Mouse (Mus musculus): ENCODE results near the gene Elk3.
"Not testable (repeated sequence)": the region's sequence is repeated elsewhere in the genome, so short reads cannot be mapped to it uniquely, and the experiment has no call there.

Elk3 gene

DNA sequence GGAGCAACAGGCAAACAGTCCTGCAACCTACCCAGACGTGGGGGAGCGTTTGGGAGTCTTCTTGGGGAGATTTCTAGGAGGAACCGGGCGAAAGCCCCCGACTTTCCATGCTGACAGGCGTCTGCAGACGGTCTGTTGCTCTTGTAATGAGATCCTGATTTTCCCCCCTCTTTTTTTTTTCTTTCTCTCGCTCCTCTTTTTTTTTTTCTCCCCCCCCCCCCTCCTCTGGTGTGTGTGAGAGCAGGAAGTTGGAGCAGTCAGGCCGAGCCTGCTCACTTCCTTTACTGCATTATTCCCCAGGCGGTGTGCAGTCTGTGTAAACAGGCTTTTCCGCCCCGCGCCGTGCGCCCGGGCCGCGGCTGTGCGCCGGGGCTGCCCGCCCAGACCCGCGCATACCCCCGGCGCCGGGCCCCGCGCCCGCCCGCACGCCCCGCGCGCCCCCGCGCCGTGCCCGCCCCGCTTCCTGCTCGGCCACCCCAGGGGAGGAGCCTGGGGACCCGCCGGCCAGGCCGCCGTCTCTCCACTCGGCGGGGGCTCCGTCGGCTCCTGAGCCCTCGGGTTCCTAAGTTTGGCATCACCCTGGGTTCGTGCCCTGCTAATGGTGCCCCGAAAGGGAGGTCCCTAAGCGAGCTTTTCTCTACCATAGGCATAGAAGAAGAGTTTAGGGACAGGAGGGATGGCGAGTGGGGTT is at the start of gene Elk3:
Gene Elk3, minus strand, starts transcription at position 415 of the 691 bp plus-strand sequence.
- in situ Hi-C loops (cut with MboI; ENCODE audit: low pct_unique_long_range_greater_than_20kb in 1 of 2, low sequenced_read_pairs in 2 of 2, unreplicated experiment in 1 of 2): no loop called here

DNA sequence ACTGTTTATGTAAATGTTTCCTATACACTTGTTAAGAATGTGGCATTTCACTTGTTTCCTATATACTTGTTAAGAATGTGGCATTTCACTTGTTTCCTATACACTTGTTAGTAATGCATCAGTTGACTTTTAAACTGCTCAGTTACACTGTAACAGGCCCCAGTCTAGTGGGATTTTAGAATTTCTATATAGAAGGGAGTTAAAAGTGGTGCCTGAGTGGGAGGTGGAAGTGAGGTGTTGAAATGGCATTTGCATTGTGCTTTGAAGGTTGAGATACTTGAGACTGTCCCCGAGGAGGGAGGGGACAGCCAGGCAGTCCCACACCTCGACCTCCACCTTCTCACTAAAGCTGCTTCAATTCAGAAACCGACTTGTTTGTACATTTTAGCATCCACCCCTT is 49.7 kb upstream of the Elk3 start:
- in situ Hi-C loops (cut with MboI; ENCODE audit: low pct_unique_long_range_greater_than_20kb in 1 of 2, low sequenced_read_pairs in 2 of 2, unreplicated experiment in 1 of 2): no loop called here

DNA sequence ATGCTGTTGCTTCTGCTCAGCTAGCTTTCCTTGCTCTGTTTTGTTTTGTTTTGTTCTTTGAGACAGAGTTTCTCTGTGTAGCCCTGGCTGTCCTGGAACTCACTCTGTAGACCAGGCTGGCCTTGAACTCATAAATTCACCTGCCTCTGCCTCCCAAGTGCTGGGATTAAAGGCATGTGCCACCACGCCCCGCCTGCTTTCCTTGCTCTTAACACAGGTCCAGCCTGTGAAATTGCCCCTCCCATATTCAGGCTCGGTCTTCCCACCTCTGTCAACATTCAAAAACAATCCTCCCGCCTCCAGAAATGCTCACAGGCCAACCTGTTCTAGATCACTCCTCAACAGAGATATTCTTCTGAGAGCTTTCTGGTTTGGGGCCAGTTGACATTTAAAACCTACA is 49.3 kb upstream of the Elk3 start:
- in situ Hi-C loops (cut with MboI; ENCODE audit: low pct_unique_long_range_greater_than_20kb in 1 of 2, low sequenced_read_pairs in 2 of 2, unreplicated experiment in 1 of 2): not testable (repeated sequence)

DNA sequence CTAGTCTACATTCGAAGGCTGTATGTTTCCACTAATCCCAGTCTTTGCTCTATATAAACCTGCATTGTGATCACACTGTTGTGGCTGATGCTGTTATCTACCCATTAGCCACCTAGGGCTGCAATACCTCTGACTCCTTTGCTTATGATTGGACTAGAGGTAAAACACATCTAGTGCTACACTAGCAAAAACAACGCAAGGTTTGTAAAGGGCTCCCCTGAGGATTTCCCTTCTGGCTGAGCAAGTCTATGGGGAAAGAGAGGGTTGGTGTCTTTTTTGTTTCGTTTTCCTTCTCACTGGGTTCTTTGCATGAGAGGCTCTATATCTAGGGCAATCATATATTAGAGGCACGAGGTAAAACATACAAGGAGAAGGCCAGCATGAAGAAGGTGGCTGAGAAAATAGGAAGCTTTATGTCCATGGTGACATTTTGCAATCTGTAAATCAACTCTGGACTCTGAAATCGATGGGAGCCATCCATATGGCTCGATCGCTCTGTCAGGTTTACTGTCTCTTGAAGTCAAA is 48.5 kb upstream of the Elk3 start:
- in situ Hi-C loops (cut with MboI; ENCODE audit: low pct_unique_long_range_greater_than_20kb in 1 of 2, low sequenced_read_pairs in 2 of 2, unreplicated experiment in 1 of 2): no loop called here

DNA sequence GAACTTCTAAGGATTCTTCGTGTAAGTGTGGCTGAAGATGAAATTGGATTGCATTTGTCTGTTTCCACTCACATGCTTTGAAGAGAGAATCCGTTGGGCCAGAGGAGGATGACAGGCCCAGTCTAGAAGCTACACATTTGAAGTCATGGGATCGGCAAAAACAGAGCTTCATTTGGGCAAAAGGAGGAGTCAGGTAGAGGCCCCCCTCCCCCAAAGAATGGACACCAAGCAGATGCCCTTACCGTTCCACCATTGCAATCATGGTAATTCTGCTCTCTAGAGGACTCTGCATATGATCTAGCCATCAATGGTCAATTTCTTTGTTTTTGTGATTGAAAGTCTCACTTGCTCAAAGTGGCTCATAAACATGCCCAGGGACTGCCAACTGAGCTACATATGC is 47.9 kb upstream of the Elk3 start:
- in situ Hi-C loops (cut with MboI; ENCODE audit: low pct_unique_long_range_greater_than_20kb in 1 of 2, low sequenced_read_pairs in 2 of 2, unreplicated experiment in 1 of 2): no loop called here

DNA sequence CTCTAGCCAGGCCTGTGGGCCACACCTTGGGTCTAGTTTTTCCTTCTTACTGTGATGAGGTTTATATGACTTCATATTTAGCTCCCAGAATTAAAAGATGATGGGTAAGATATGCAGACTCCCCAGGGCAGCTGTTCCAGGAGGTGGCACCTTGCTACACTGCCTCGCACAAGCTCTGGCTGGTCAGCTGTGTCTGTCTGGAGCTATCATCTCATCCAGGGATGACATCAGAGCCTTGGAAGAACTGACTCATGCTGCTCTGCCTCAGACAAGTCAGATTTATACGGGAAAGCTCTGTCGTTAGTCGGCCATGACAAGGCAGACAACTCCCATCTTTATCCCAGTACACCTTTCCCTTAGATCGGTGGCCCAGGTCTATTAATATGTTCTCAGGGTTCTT is 46.2 kb upstream of the Elk3 start:
- in situ Hi-C loops (cut with MboI; ENCODE audit: low pct_unique_long_range_greater_than_20kb in 1 of 2, low sequenced_read_pairs in 2 of 2, unreplicated experiment in 1 of 2): no loop called here

DNA sequence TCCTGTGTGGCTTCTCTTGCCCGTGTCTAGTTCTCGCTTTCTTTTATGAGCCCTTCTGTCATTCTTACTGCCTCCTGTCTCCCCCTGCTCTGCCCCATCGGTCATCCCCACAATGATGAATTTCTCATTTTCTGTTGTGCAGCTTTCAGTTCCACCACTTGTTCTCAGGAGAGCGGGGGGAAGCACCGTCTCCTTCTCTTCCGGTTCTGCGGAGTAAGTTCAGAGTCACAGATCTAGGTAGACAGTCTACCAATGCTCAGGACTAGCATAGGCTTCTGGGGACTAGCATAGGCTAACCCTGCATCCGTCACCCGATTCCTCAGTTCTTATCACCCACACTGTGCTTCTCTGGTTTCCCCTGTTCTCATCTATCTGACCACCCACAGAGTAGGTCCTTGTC is 45.2 kb upstream of the Elk3 start:
- in situ Hi-C loops (cut with MboI; ENCODE audit: low pct_unique_long_range_greater_than_20kb in 1 of 2, low sequenced_read_pairs in 2 of 2, unreplicated experiment in 1 of 2): no loop called here

DNA sequence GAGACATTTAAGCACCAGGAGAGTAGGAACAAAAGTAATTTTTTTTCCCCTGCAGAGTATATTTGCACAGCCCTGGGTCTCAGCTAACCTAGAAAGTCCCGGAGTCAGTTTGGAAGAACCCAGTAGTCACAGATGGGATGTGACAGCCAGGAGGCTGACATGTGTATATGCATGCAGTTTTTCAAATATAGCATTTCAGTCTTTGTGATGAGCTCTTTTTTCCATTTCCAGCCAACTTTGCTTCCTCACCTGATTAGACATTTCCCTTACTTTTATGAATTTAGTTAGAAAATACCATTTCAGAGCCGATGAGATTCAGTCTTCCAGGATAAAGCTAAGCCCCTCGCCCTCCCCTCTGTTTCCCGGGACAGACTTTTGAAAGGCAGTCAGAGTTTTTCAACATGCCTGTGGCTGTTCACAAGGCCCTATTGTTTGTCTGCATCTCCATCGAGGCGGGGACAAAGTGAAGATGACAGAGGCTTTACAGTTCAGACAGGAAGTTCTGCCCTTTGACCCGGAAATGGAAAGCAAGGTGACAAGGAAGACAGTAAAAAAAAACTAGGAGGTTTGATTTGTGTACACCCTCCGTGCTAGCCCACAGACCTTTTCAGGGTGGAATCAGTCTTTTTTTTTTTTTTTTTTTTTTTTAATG is 44.5 kb upstream of the Elk3 start:
- in situ Hi-C loops (cut with MboI; ENCODE audit: low pct_unique_long_range_greater_than_20kb in 1 of 2, low sequenced_read_pairs in 2 of 2, unreplicated experiment in 1 of 2): no loop called here

DNA sequence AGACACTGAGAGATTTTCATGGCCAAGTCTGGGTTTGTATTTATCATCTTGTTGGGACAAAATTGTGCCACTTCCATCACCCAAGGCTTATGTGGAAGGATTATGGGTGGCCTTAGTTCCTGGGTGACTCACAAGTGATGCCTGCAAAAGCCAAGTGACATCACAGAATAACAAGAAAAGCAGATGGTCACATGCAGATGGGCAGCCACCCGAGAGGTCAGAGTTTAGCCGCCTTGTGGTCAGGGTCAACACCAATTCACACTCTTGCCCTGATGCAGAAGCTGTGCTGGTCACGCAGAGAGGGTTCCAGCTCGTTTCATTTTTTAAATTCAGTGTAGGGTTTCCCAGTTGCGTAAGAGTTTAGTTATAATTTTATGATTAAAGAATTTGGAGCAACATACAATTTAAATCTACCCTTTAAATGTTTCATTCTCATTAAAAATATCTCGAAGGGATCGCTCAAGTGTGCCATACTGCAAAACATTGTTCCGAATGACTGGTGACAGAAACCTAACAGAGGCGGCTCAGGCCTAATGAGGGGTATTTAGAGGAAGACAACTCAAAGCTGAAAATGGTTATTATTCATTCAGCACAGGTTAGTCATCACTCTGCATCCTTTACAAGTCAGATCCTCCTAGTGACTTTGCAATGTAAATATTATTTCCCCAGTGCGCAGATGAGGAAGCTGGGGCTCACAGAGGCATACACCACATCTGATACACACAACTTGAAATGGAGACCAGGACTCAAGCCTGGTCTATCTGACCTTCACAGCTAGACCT is 42.8 kb upstream of the Elk3 start:
- in situ Hi-C loops (cut with MboI; ENCODE audit: low pct_unique_long_range_greater_than_20kb in 1 of 2, low sequenced_read_pairs in 2 of 2, unreplicated experiment in 1 of 2): no loop called here

DNA sequence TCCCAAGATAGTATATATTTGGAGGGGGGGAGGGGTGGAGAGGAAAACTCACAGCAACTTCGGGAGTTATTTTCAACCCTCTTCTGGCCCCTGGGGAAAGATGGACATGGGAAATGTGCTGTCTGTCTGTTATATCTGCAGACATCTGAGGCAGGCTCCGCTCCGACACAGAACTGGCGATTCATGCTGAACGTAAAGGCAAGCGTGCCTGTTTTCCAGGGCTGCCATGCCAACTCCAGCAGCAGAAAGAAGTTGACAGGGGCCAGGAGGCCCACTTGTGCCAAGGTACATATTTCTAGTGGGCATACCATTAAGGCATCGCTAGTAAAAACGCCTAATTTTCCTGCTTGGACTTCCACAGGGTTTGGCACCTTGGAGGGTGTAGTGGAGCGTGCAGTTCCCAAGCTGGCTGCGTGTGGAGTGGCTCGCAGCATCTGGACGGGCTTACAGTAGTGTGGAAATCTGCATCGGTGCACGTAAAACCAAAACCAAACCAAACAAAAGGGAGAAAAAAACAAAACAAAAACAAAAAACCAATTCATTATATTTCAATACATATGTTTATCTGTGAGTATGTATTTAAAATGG is 37.1 kb upstream of the Elk3 start:
- in situ Hi-C loops (cut with MboI; ENCODE audit: low pct_unique_long_range_greater_than_20kb in 1 of 2, low sequenced_read_pairs in 2 of 2, unreplicated experiment in 1 of 2): no loop called here

DNA sequence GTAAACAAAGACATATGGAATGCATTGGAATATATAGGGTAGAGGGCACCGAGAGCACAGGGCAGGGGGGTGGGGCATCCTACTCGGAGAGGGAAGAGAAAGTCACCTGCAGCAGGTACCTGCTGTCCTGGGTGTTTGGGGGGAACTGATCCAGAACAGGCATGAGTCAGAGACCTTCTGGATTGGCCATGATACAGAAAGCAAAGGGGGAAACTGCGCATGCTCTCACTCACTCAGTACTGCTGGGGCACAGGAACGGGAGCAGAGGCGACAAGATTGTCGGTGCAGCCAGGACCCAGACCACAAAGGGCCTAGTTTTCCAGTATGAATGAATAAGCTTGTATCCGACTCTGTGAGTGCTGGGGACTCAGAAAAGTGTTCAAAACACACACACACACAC is 36.5 kb upstream of the Elk3 start:
- in situ Hi-C loops (cut with MboI; ENCODE audit: low pct_unique_long_range_greater_than_20kb in 1 of 2, low sequenced_read_pairs in 2 of 2, unreplicated experiment in 1 of 2): no loop called here

DNA sequence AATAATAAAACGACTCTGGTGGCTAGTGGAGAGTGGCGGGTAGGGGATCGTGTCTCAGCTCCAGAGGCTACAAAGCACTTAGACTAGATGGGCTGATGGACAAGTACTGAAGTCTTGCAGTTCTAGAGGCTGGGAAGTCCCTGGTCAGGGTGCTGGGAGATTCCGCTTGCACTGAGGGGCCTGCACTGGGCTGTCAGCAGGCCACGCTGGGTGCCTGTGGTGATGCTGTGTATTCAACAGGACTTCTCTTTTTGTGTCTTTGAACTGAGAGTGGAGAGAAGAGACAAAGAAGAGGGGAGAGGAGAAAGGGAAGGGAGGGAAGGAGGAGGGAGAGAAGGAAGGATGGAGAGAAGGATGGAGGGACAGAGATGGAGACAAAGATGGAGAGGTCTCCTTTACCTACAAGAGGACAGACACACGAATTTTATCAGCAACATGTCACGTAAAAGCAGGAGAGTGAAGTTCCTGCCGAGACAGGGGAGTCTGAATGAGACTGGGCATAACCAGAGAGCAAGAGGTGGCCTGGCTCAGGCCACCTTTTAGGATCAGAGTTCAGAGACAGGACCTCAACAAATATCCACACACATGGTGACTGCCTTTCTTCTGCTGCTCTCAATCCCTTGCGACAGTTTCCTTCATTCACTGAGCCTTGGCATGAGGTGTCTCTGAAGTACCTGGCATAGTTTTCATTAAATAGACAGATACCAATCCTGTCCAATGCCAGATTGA is 35.4 kb upstream of the Elk3 start:
- in situ Hi-C loops (cut with MboI; ENCODE audit: low pct_unique_long_range_greater_than_20kb in 1 of 2, low sequenced_read_pairs in 2 of 2, unreplicated experiment in 1 of 2): no loop called here

DNA sequence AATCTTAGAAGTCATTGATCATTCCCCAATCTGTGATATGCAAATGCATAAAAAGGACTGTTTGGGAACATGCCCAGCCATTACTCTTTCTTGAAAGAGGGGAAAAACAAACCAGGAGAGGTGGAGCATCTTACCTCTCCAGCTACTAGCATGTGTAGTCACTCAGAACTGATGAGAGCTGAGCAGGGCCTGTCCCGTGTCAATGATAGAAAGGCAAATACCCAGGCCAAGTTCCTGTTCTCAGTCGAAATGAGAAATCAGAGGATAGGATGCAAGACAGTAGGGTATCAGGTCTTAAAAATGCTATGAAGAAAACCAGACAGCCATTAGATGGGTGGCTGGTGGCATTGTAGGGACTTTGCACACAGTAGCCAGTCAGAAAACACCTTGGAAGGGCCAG is 34.6 kb upstream of the Elk3 start:
- in situ Hi-C loops (cut with MboI; ENCODE audit: low pct_unique_long_range_greater_than_20kb in 1 of 2, low sequenced_read_pairs in 2 of 2, unreplicated experiment in 1 of 2): no loop called here

DNA sequence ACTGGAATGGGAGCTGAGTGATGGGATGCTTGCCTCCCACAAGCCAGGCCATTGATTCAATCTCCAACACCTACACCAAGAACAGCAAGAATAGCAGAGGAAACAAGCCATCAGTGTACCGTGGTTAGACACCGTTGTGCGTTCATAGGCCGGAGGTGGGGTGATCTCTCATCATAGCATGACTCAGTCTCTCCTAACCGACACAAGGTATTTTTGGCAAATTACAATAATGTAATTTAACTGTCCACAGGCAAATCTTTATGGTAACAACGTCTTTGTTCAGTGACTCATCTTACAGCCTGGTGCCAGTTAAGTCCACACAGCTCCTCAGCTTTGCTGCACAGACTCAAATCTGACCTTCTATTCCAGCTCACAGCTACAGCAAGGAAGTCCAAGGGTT is 32.5 kb upstream of the Elk3 start:
- in situ Hi-C loops (cut with MboI; ENCODE audit: low pct_unique_long_range_greater_than_20kb in 1 of 2, low sequenced_read_pairs in 2 of 2, unreplicated experiment in 1 of 2): no loop called here

DNA sequence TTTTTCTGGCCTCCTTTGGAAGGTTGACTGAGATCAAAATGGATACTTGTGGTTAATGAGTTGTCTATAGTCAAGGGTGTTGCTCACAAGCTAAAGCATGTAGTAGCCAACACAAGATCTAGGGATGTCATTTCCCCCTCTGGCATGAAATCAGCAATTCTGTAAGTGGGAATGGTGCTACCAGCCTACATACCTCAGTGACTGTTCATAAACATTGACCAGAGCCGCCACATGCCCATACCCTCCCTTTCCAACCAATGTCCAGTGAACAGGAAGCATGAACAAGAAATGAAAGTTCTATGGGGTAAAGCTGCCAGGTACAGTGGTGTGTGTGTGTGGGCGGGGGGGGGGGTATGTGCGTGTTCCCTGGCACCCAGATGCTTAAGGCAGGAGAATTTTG is 32.1 kb upstream of the Elk3 start:
- in situ Hi-C loops (cut with MboI; ENCODE audit: low pct_unique_long_range_greater_than_20kb in 1 of 2, low sequenced_read_pairs in 2 of 2, unreplicated experiment in 1 of 2): no loop called here

DNA sequence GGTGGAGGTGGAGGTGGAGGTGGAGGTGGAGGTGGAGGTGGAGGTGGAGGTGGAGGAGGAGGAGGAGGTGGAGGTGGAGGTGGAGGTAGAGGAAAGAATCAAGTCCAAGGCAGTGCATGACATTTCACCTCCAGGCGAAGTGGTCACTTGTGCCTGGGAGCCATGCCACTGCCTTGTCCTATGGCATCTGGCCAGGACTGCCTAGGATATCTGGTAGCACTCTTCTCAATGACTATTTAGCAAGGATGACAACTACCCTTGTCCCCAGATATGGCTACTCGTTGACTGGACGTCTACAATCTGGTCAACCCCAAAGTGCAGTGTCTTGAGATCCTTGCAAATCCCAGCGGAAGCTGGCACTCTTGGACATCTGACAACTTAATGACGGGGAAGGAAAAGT is 27.6 kb upstream of the Elk3 start:
- in situ Hi-C loops (cut with MboI; ENCODE audit: low pct_unique_long_range_greater_than_20kb in 1 of 2, low sequenced_read_pairs in 2 of 2, unreplicated experiment in 1 of 2): no loop called here

DNA sequence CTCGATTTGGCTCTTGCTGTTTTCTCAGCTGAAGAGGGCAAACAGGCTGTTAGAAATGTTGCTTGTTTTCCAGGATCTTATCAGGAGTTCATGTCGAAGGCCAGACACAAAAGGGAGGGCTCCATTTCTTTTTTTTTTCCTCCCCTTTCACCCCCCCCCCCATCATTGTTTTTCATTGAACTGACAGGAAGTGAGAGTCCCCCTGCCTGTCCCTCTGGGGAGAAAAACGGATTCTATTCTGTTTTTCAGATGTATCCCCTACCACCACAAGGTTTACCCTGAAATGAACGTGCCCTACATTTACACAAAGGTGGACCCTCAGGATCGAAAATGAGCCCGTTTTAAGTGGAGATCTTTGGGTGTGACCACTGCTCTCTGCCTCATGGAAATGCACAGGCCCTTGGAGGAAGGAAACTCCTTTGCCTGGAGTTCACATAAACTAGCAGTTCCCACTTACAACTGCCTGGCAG is 25.6 kb upstream of the Elk3 start:
- in situ Hi-C loops (cut with MboI; ENCODE audit: low pct_unique_long_range_greater_than_20kb in 1 of 2, low sequenced_read_pairs in 2 of 2, unreplicated experiment in 1 of 2): no loop called here

DNA sequence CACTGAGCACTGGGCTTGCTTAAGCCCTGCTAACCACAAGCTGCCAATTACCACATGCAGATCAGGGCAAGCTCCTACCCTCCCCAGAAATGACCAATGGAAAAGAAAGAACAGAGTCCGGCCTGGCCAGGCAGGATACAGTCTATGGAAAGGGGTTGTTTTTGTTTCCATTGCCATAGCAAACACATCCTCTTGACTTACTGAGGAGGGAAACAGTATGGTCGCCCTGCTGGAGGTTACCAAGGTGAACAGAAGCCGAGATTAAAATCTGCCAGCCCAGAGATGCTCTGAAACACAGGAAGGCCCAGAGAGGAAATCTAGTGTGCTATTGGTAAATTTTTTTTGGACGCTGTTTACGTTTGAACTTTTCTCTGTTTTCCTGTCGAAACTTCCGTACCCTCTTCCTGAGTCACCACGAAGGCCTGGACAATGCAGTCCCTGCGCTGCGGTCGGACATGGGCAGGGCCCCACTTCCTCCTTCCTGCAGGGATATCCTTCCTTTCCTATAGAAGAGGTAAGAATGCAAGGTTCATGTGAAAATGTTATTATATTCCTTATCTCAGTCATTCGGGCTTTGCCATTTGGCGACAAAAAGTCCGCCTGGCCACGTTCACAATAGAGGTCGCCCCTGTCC is 25.0 kb upstream of the Elk3 start:
- in situ Hi-C loops (cut with MboI; ENCODE audit: low pct_unique_long_range_greater_than_20kb in 1 of 2, low sequenced_read_pairs in 2 of 2, unreplicated experiment in 1 of 2): no loop called here

Measured in mouse embryonic stem cell (cell line).